Mouse (Mus musculus): Measurements from ENCODE around the gene Suz12.

DNA sequence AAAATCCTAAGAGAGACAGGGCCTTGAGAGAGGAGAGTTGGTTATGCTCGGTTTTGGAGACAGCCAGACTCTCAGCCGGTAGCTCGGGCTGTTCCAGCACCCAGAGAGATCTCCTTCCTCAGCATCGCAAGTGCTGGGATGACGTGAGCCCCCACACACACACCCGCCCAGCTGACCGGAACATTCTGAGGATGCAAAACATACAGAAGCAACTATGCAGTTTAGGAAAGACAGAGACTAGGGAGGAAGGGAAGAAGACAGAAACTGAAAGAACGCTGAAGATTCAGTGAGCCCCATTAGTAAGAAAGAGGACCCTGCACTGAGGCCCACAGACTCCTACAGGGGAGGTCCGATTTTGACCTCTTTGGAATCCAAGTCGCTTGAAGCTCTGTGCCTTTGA lies 25.2 kb upstream of the Suz12 start:
- TF ChIP-seq CTCF (IDR thresholded peaks at IDR 0.05; ENCODE audit: extremely low read depth, insufficient read length, insufficient replicate concordance, low read depth, low read length) (no peak), POLR2A (IDR thresholded peaks at IDR 0.05; ENCODE audit: low read depth, low read length) (no peak)
